Mouse (Mus musculus) stomach, embryonic 16.5 days (tissue): Measurements from ENCODE around the gene Mgst3. TPM values are rescaled to one million over a fixed set of nuclear protein-coding genes. Genes with fewer than 3 reads are reported as not detected.
A peak's percentile ranks its signal among the peaks of the same experiment; 100 is the strongest.

ENCODE experiments used
- ATAC-seq: fragments of 200-750 bp; cut with Nextera tagmentation; 2 replicates; pipeline ENCODE4 v1.8.0; 2017; ENCODE audit warnings: moderate number of reproducible peaks, moderate TSS enrichment; ENCODE audit not compliant: insufficient read depth, low FRiP score
- H3K27ac ChIP-seq: fragments of 300-500 bp; sonication (generic); 2 replicates; pipeline ENCODE4 v1.5.1; 2014; ENCODE audit warnings: low read length
- H3K27me3 ChIP-seq: fragments of 300-500 bp; sonication (generic); 2 replicates; pipeline ENCODE4 v1.6.1; 2014; ENCODE audit warnings: low read length, control low read depth, mixed read lengths; ENCODE audit not compliant: control insufficient read depth, insufficient read depth
- H3K36me3 ChIP-seq: fragments of 300-500 bp; sonication (generic); 2 replicates; pipeline ENCODE4 v1.6.1; 2014; ENCODE audit warnings: low read length; ENCODE audit not compliant: control insufficient read depth, insufficient read depth
- H3K4me1 ChIP-seq: fragments of 300-500 bp; sonication (generic); 2 replicates; pipeline ENCODE4 v1.6.1; 2014; ENCODE audit warnings: low read length, control low read depth, mixed read lengths; ENCODE audit not compliant: control insufficient read depth, insufficient read depth
- H3K4me2 ChIP-seq: fragments of 300-500 bp; sonication (generic); 2 replicates; pipeline ENCODE4 v1.6.1; 2014; ENCODE audit warnings: low read depth, low read length, mixed read lengths
- H3K4me3 ChIP-seq: fragments of 300-500 bp; sonication (generic); replicated peaks from 2 replicates; pipeline ENCODE4 v1.5.1; 2014; ENCODE audit warnings: mild to moderate bottlenecking, low read length
- H3K9ac ChIP-seq: fragments of 300-500 bp; sonication (generic); 2 replicates; pipeline ENCODE4 v1.6.1; 2014; ENCODE audit warnings: low read length
- H3K9me3 ChIP-seq: fragments of 300-500 bp; sonication (generic); replicated peaks from 2 replicates; pipeline ENCODE4 v1.6.1; 2016; ENCODE audit warnings: low read length, control low read depth; ENCODE audit not compliant: control insufficient read depth
- WGBS: fragments of 180-500 bp; shearing (Covaris S2); extraction: QIAGEN DNeasy Blood & Tissue Kit; methylation state at CpG from one replicate; pipeline ENCODE4 v1.1.7; 2014; 5-methylcytosine and 5-hydroxymethylcytosine counted together
- polyA plus RNA-seq: library from polyadenylated mRNA; unstranded; fragments of >200 nt; fragmentation: Nextera tagmentation; extraction: Ambion mirVana; gene quantifications from 2 replicates; pipeline ENCODE4 v1.2.1, GENCODE M21; 2015

Mgst3 gene
- polyA plus RNA-seq, 1 experiment from 2014 or later = 212 TPM

- no peaks in the 10 kb centered on the region for H3K27me3 ChIP-seq
- H3K4me1 ChIP-seq = 0 out of 2 replicates have a peak, but pooled peaks cover 2% of the 10 kb centered on the region
- ATAC-seq = no peak
- H3K27ac ChIP-seq = no peak overlapping the region
- H3K36me3 ChIP-seq = no peaks in the 10 kb centered on the region
- WGBS = 65% methylated on average over 11 of the region's 11 CpGs
- no peaks in the 10 kb centered on the region for H3K9me3 ChIP-seq
- no peak overlapping the region for H3K9ac ChIP-seq
- H3K4me3 ChIP-seq = no peak overlapping the region
- H3K4me2 ChIP-seq = no peak overlapping the region
These were observed 29.0 kb upstream of the Mgst3 start for GRCm38 (mm10) chr1:167422501-167423240.

- WGBS = 5% methylated on average over 7 of the region's 7 CpGs
These were observed 21.2 kb upstream of the Mgst3 start for GRCm38 (mm10) chr1:167414846-167415245.

GRCm38 (mm10) chr1:167411991-167412715 is 18.5 kb upstream of the Mgst3 start:
- no peak overlapping the region for H3K27ac ChIP-seq
- H3K9me3 ChIP-seq = no peaks in the 10 kb centered on the region
- ATAC-seq = no peak
- H3K9ac ChIP-seq = no peak overlapping the region
- WGBS = 49% methylated on average over 12 of the region's 12 CpGs
- no peak overlapping the region for H3K4me2 ChIP-seq
- no peaks in the 10 kb centered on the region for H3K27me3 ChIP-seq
- no peaks in the 10 kb centered on the region for H3K36me3 ChIP-seq
- H3K4me1 ChIP-seq = no peaks in the 10 kb centered on the region
- H3K4me3 ChIP-seq = no peak overlapping the region

More at GRCm38 (mm10) chr1:167414846-167415245, 21.2 kb upstream of the Mgst3 start:
- Histone ChIP-seq H3K4me2 (no peak overlapping the region), H3K27ac (no peak overlapping the region), H3K9ac (no peak overlapping the region), H3K4me1 (no peaks in the 10 kb centered on the region), H3K36me3 (no peaks in the 10 kb centered on the region), H3K27me3 (no peaks in the 10 kb centered on the region), H3K4me3 (no peak overlapping the region), H3K9me3 (no peaks in the 10 kb centered on the region)
- no peak for ATAC-seq

GRCm38 (mm10) chr1:167409601-167410000 is 16.0 kb upstream of the Mgst3 start:
- WGBS = 75% methylated on average over 4 of the region's 4 CpGs
- 0 out of 2 replicates have a peak, but pooled peaks cover 5% of the 10 kb centered on the region for H3K27me3 ChIP-seq
- no peaks in the 10 kb centered on the region for H3K9me3 ChIP-seq
- no peaks in the 10 kb centered on the region for H3K36me3 ChIP-seq
- no peak overlapping the region for H3K9ac ChIP-seq
- H3K4me2 ChIP-seq = no peak overlapping the region
- no peak for ATAC-seq
- H3K4me3 ChIP-seq = no peak overlapping the region
- no peak overlapping the region for H3K27ac ChIP-seq
- no peaks in the 10 kb centered on the region for H3K4me1 ChIP-seq

- Histone ChIP-seq H3K9me3 (no peaks in the 10 kb centered on the region), H3K4me1 (no peaks in the 10 kb centered on the region), H3K27me3 (0 out of 2 replicates have a peak, but pooled peaks cover 5% of the 10 kb centered on the region), H3K4me2 (no peak overlapping the region), H3K27ac (no peak overlapping the region), H3K9ac (no peak overlapping the region), H3K36me3 (no peaks in the 10 kb centered on the region), H3K4me3 (no peak overlapping the region)
- ATAC-seq = no peak
- WGBS = 84% methylated on average over 4 of the region's 4 CpGs
These were observed 11.6 kb upstream of the Mgst3 start for GRCm38 (mm10) chr1:167405237-167405636.

GRCm38 (mm10) chr1:167393281-167393680 is 360 bp downstream of the Mgst3 start:
- Histone ChIP-seq H3K4me1 (peaks cover 23% of the 10 kb centered on the region; the same call in 1 of the 2 replicates), H3K9me3 (no peaks in the 10 kb centered on the region), H3K36me3 (no peaks in the 10 kb centered on the region), H3K9ac (peak overlapping the region; percentile 90), H3K4me3 (peak overlapping the region; percentile 81), H3K27me3 (no peaks in the 10 kb centered on the region), H3K4me2 (peak overlapping the region; percentile 90), H3K27ac (peak overlapping the region; percentile 91)
- peak; percentile 16; the same call in 1 of the 2 replicates for ATAC-seq
- under 1% methylated on average over 15 of the region's 15 CpGs for WGBS

- Histone ChIP-seq H3K9ac (peak overlapping the region; percentile 90), H3K4me1 (peaks cover 23% of the 10 kb centered on the region; the same call in 1 of the 2 replicates), H3K4me3 (peak overlapping the region; percentile 81), H3K36me3 (no peaks in the 10 kb centered on the region), H3K9me3 (no peaks in the 10 kb centered on the region), H3K4me2 (peak overlapping the region; percentile 90), H3K27ac (peak overlapping the region; percentile 91), H3K27me3 (no peaks in the 10 kb centered on the region)
- 3% methylated on average over 8 of the region's 8 CpGs for WGBS
- peak; percentile 35; the same call in 1 of the 2 replicates for ATAC-seq
These were observed 954 bp downstream of the Mgst3 start for GRCm38 (mm10) chr1:167392687-167393086.

GRCm38 (mm10) chr1:167392031-167392640 is 1.5 kb downstream of the Mgst3 start:
- Histone ChIP-seq H3K9ac (peak overlapping the region; percentile 90), H3K36me3 (no peaks in the 10 kb centered on the region), H3K4me3 (peak overlapping the region; percentile 81), H3K9me3 (no peaks in the 10 kb centered on the region), H3K4me2 (peak overlapping the region; percentile 90), H3K27ac (peak overlapping the region; percentile 91), H3K27me3 (no peaks in the 10 kb centered on the region), H3K4me1 (peaks cover 23% of the 10 kb centered on the region; the same call in 1 of the 2 replicates)
- 18% methylated on average over 2 of the region's 2 CpGs for WGBS
- no peak for ATAC-seq
